Mouse (Mus musculus): Measurements from ENCODE around the gene Npdc1. TPM values are rescaled to one million over a fixed set of nuclear protein-coding genes. Genes with fewer than 3 reads are reported as not detected.
A peak's percentile ranks its signal among the peaks of the same experiment; 100 is the strongest.

Gene Npdc1
- polyA plus RNA-seq, 1 experiment: 114 TPM

DNA sequence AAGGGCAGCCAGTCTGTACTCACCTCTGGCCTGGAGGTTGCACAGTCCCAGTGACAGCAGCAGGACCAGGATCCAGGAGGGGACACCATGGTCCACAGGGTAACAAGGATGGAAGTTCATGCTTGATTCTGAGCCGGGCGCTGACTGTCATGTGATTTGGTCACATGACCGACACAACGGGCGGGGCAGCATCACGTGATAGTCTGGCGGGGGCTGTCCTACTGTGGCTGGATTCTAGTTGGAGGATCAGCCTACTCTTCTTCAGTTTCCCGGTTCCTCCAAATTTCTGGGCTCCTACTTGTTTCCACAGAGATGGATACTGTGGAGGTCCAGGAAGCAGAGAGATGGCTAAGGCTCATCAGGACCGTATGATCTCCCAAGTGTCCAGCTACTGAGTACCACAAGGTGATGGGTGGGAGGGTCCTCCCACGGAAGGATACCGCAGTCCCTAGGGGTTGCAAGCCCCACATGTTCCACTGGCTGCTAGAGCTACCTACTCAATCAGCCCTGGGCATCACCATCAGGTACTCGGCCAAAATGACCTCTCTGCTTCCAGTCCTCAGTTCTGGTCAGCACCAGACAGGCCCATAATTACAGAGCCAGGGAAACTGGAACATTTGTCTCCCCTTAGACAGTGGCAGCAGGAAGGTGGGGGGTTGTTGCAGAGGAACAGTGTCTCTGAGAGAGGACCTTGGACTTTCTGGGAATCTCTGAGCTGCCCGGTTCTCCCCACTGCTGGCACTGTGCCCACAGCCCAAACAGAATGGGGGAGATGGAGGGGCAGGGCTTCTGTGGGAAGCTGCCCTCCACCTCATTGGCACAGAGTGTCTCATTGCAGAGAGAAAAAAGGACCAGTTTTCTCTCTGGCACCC, 42.7 kb upstream of the Npdc1 start, which contains the start of gene Dpp7:
TSS of gene Dpp7 (minus strand) at position 152 of the 872 bp plus-strand sequence.
- Histone ChIP-seq H3K36me3 (ENCODE audit: control insufficient read depth, insufficient read depth) (peaks cover 8% of the 10 kb centered on the region), H3K27me3 (ENCODE audit: control insufficient read depth, insufficient read depth, insufficient read length) (no peaks in the 10 kb centered on the region), H3K79me2 (ENCODE audit: control insufficient read depth, insufficient read depth) (no peaks in the 10 kb centered on the region), H3ac (ENCODE audit: control insufficient read depth, insufficient read length) (peak within 1 kb of the TSS; percentile 30), H3K4me3 (peak within 1 kb of the TSS; percentile 43), H3K4me2 (ENCODE audit: low read depth) (peak within 1 kb of the TSS; percentile 84)
- TF ChIP-seq MYOG (IDR thresholded peaks at IDR 0.05; ENCODE audit: control insufficient read depth in 1 of 3, insufficient read depth in 1 of 3, insufficient read length in 2 of 3, low read depth in 2 of 3) (no peak), POLR2A (IDR thresholded peaks at IDR 0.05; ENCODE audit: insufficient read length, low read depth) (peak; percentile 62), E2F4 (IDR thresholded peaks at IDR 0.05; ENCODE audit: insufficient read depth) (peak; percentile 2), MAX (IDR thresholded peaks at IDR 0.05; ENCODE audit: low read depth) (peak; percentile 21), SRF (IDR thresholded peaks at IDR 0.05; ENCODE audit: control insufficient read depth, insufficient read length, low read depth) (peak; percentile 9), USF1 (IDR thresholded peaks at IDR 0.05; ENCODE audit: low read depth) (peak; percentile 100), POLR2AphosphoS2 (IDR thresholded peaks at IDR 0.05; ENCODE audit: insufficient read length, low read depth) (peak; percentile 21), REST (IDR thresholded peaks at IDR 0.05; ENCODE audit: insufficient read depth, insufficient read length) (no peak)

DNA sequence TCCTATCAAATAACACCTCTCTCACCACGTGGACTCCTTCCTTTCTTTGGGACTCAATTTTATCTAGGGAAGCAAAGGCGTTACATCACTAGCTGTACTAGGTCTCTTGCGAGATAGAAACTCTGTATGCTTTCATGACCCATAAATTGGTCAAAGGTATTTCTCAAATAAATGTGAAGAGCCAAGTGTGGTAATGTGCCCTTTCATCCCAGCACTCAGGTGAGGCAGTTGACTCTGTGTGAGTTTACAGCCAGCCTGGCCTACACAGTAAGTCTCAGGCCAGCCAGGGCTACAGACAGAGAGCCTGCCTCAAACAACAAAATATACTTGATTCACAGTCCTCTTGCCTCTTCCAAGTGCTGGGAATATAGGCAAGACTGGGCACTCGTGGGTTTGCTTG, 39.3 kb upstream of the Npdc1 start:
- H3K79me2 ChIP-seq (ENCODE audit: control insufficient read depth, insufficient read depth): no peaks in the 10 kb centered on the region
- H3ac ChIP-seq (ENCODE audit: control insufficient read depth, insufficient read length): no peak overlapping the region
- H3K27me3 ChIP-seq (ENCODE audit: control insufficient read depth, insufficient read depth, insufficient read length): no peaks in the 10 kb centered on the region
- H3K4me2 ChIP-seq (ENCODE audit: low read depth): no peak overlapping the region
- no peak overlapping the region for H3K4me3 ChIP-seq
- no peak for TF ChIP-seq TCF12 (IDR thresholded peaks at IDR 0.05; ENCODE audit: insufficient read depth, poor library complexity, severe bottlenecking)
- TF ChIP-seq MYOD1 (IDR thresholded peaks at IDR 0.05; ENCODE audit: control insufficient read depth in 1 of 3, insufficient read length in 2 of 3, low read depth in 2 of 3): no peak
- TF ChIP-seq SRF (IDR thresholded peaks at IDR 0.05; ENCODE audit: control insufficient read depth, insufficient read length, low read depth): no peak
- TF ChIP-seq POLR2A (IDR thresholded peaks at IDR 0.05; ENCODE audit: insufficient read length, low read depth): no peak
- TF ChIP-seq CEBPB (IDR thresholded peaks at IDR 0.05; ENCODE audit: insufficient read depth, poor library complexity, severe bottlenecking): no peak
- no peak for TF ChIP-seq TCF3 (IDR thresholded peaks at IDR 0.05; ENCODE audit: insufficient read length, low read depth)
- no peak for TF ChIP-seq E2F4 (IDR thresholded peaks at IDR 0.05; ENCODE audit: insufficient read depth)
- TF ChIP-seq USF1 (IDR thresholded peaks at IDR 0.05; ENCODE audit: low read depth): no peak
- TF ChIP-seq REST (IDR thresholded peaks at IDR 0.05; ENCODE audit: insufficient read depth, insufficient read length): no peak
- TF ChIP-seq MYOG (IDR thresholded peaks at IDR 0.05; ENCODE audit: control insufficient read depth in 1 of 3, insufficient read depth in 1 of 3, insufficient read length in 2 of 3, low read depth in 2 of 3): no peak
- TF ChIP-seq POLR2AphosphoS2 (IDR thresholded peaks at IDR 0.05; ENCODE audit: insufficient read length, low read depth): no peak
- no peak for TF ChIP-seq MAX (IDR thresholded peaks at IDR 0.05; ENCODE audit: low read depth)
- peaks cover 3% of the 10 kb centered on the region for H3K36me3 ChIP-seq (ENCODE audit: control insufficient read depth, insufficient read depth)

DNA sequence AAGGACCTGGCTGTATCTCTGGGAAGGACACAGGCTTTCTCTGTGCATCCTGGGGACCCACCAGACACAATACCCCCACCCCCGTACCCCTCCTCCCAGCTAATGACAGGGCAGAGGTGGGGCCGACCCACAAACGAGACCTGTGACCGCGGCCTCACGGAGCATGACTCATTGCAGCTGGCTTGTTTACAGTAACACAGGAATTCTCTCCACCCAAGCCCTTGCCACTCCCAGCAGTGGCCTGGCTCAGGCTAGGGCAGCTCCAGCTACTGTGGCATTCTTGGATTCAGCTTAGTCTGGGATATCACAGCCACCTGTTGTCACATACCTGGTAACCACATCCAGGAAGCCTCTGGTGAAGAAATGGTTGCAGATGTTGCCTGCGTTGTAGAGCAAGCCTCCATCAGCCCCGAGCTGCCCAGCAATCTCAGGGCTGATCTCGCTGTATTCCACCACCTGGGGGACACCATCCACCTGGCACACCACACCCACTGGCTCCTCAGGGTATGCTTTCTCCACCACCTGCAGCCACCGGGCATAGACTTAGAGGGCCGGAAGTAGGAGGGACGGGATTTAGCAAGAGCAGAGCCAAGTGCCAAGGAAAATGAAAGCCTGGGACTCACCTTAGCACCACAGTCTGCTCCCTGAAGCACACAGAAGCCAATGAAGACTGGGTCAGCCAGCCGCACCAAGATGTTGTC, 35.5 kb upstream of the Npdc1 start:
- Histone ChIP-seq H3K79me2 (ENCODE audit: control insufficient read depth, insufficient read depth) (no peaks in the 10 kb centered on the region), H3K27me3 (ENCODE audit: control insufficient read depth, insufficient read depth, insufficient read length) (no peaks in the 10 kb centered on the region), H3ac (ENCODE audit: control insufficient read depth, insufficient read length) (no peak overlapping the region), H3K36me3 (ENCODE audit: control insufficient read depth, insufficient read depth) (peaks cover 3% of the 10 kb centered on the region), H3K4me2 (ENCODE audit: low read depth) (peak overlapping the region; percentile 94), H3K4me3 (peak overlapping the region; percentile 43)
- no peak for TF ChIP-seq REST (IDR thresholded peaks at IDR 0.05; ENCODE audit: insufficient read depth, insufficient read length)
- peak in 2 of 3 experiments; percentile 65 to 88 for TF ChIP-seq MYOG (IDR thresholded peaks at IDR 0.05; ENCODE audit: control insufficient read depth in 1 of 3, insufficient read depth in 1 of 3, insufficient read length in 2 of 3, low read depth in 2 of 3)
- TF ChIP-seq MYOD1 (IDR thresholded peaks at IDR 0.05; ENCODE audit: control insufficient read depth in 1 of 3, insufficient read length in 2 of 3, low read depth in 2 of 3): peak in 2 of 3 experiments; percentile 51 to 88
- peak; percentile 22 for TF ChIP-seq TCF3 (IDR thresholded peaks at IDR 0.05; ENCODE audit: insufficient read length, low read depth)

DNA sequence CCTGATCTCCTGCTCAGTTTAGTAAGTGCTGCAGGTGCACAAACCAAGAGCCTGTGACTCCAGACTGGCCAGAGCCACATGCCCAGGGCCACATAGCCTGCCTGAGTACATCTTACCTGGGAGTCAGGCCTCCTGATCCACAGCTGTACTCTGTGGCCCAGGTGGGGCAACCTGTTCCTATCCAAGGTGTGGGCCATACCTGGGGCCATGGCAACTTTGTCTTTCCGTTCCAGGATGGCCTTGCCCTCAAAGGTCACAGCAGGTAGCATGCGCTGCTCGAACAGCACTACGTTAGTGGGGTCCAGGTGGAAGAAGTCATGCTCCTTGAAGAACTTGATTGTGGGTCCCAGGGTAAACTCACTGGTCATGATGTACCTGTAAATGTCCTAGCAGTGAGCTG, 34.8 kb upstream of the Npdc1 start:
- Histone ChIP-seq H3ac (ENCODE audit: control insufficient read depth, insufficient read length) (no peak overlapping the region), H3K36me3 (ENCODE audit: control insufficient read depth, insufficient read depth) (peaks cover 3% of the 10 kb centered on the region), H3K79me2 (ENCODE audit: control insufficient read depth, insufficient read depth) (no peaks in the 10 kb centered on the region), H3K4me3 (peak overlapping the region; percentile 43), H3K27me3 (ENCODE audit: control insufficient read depth, insufficient read depth, insufficient read length) (no peaks in the 10 kb centered on the region), H3K4me2 (ENCODE audit: low read depth) (peak overlapping the region; percentile 94)
- TF ChIP-seq MYOD1 (IDR thresholded peaks at IDR 0.05; ENCODE audit: control insufficient read depth in 1 of 3, insufficient read length in 2 of 3, low read depth in 2 of 3): no peak
- TF ChIP-seq MYOG (IDR thresholded peaks at IDR 0.05; ENCODE audit: control insufficient read depth in 1 of 3, insufficient read depth in 1 of 3, insufficient read length in 2 of 3, low read depth in 2 of 3): no peak
- TF ChIP-seq SRF (IDR thresholded peaks at IDR 0.05; ENCODE audit: control insufficient read depth, insufficient read length, low read depth): no peak
- no peak for TF ChIP-seq TCF3 (IDR thresholded peaks at IDR 0.05; ENCODE audit: insufficient read length, low read depth)
- no peak for TF ChIP-seq E2F4 (IDR thresholded peaks at IDR 0.05; ENCODE audit: insufficient read depth)
- no peak for TF ChIP-seq POLR2AphosphoS2 (IDR thresholded peaks at IDR 0.05; ENCODE audit: insufficient read length, low read depth)
- no peak for TF ChIP-seq MAX (IDR thresholded peaks at IDR 0.05; ENCODE audit: low read depth)
- no peak for TF ChIP-seq POLR2A (IDR thresholded peaks at IDR 0.05; ENCODE audit: insufficient read length, low read depth)
- TF ChIP-seq CEBPB (IDR thresholded peaks at IDR 0.05; ENCODE audit: insufficient read depth, poor library complexity, severe bottlenecking): no peak
- TF ChIP-seq TCF12 (IDR thresholded peaks at IDR 0.05; ENCODE audit: insufficient read depth, poor library complexity, severe bottlenecking): no peak
- TF ChIP-seq USF1 (IDR thresholded peaks at IDR 0.05; ENCODE audit: low read depth): no peak
- TF ChIP-seq REST (IDR thresholded peaks at IDR 0.05; ENCODE audit: insufficient read depth, insufficient read length): no peak

Measured in myocyte (in vitro differentiated cells).